Mouse (Mus musculus) T-cell, adult 2 months (primary cell): ENCODE measurements around the gene Gm17364.
"Not testable (repeated sequence)": the region's sequence is repeated elsewhere in the genome, so short reads cannot be mapped to it uniquely, and the experiment has no call there.

ENCODE experiments used
- DNase-seq: peaks from one replicate; pipeline ENCODE4 v3.0.0; 2022; ENCODE audit warnings: low spot score

The Gm17364 gene

DNA sequence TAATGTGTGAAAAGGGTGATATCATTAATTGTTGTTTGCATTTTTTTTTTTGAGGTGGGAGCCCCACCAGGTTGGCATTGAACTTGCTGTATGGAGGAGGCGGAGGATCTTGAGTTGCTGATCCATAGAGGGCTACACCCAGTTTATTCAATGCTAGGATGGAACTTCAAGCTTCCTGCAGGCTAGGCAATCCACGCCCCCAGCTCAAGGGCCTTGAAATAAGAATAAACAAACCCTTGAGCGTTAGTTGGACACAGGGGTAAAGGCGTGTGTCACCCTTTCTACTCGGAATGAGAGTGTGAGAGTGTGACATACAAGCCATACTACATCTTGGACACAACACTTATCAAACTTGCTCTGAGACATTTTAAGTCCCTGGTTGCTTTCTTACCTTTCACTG lies 22.1 kb downstream of the Gm17364 start:
- DNase-seq = no peak

DNA sequence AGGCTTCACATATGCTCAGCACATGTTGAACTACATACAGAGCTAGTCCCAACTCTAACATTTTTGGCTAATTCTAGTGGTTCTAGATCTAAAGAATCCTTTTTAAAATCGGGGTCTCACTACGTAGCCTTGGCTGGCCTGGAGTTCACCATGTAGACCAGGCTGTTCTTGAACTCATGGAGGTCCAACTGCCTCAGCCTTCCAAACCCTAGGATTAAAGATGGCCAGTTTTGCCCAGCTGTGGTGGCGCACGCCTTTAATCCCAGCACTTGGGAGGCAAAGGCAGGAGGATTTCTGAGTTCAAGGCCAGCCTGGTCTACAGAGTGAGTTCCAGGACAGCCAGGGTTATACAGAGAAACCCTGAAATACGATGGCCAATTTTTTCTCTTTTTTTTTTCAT lies 22.5 kb downstream of the Gm17364 start:
- not testable (repeated sequence) for DNase-seq

GRCm38 (mm10) chr13:41250318-41250981 lies 23.3 kb downstream of the Gm17364 start:
- peak; percentile 28 for DNase-seq

DNA sequence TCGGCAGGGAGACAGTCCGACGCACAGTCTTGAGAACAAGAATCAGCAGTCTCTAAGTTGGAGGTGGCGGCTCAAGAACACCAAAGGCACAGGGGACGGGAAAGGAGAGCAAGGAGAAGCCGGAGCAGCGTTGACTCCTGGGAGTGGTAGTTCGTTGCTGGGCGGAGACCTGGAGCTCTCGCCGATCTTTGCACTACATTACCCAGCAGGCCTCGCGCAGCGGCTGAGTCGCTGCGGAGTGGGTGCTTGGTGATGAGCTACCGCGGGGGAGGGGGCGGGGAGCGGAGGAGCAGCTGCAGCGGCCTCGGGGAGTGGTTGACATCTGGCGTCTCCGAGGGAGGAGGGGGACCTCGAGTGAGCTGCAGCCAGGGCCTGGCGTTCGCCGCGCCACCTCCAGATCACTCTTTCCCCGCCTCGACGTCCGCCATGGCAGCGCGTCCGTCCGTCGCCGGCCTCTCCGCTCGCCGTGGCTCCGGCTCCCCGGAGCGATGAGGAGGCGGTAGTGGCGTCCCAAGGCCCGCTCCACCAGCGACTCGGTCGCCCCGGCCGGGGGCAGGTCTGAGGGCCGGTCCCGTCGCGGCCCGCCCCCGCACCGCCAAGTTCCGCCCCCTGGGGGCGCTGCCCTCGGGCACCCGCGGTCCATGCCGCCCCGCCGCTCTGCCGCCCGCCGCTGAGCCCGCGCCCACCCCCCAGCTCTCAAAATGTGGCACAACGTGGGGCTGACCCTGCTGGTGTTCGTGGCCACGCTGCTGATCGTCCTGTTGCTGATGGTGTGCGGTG lies 24.0 kb downstream of the Gm17364 start, which contains the start of gene Smim13:
Smim13 (plus strand) TSS at position 307 of the 780 bp plus-strand sequence.
- peak; percentile 94 for DNase-seq

GRCm38 (mm10) chr13:41248751-41249520 lies 24.8 kb downstream of the Gm17364 start:
- DNase-seq = peak; percentile 51

- DNase-seq = no peak
These were observed 29.4 kb downstream of the Gm17364 start for GRCm38 (mm10) chr13:41244306-41244830.

DNA sequence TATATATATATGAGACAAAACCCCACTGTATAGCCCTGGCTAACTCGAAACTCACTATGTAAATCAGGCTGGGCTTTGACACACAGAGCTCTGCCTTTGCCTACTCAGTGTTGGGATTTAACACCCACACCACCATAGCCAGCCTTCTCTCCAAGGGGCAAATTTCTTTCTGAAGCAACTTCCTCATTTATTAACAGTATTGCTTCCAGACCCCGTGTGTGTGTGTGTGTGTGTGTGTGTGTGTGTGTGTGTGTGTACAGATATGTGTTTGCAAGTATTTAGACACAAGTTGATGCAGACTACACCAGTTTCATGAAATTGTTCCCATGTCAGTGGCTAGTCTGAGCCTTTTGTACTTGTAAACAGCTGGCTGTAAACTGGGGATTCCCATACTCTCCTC lies 32.2 kb downstream of the Gm17364 start:
- no peak for DNase-seq

DNA sequence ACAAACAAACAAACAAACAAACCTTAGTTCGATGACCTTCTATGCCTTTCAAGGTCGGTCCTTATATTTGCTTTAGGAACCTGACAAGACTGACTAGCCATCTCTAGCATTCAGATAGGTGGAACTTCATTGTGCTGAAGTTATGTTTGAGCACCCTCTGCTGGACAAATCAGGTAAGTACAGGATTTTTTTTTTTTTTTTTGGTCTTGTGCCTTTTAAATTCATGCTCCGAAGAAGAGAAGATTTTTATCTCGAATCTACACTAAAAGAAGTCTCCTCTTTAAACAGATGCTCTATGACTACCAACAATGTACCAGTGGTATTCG lies 35.0 kb downstream of the Gm17364 start:
- DNase-seq = peak; percentile 18

DNA sequence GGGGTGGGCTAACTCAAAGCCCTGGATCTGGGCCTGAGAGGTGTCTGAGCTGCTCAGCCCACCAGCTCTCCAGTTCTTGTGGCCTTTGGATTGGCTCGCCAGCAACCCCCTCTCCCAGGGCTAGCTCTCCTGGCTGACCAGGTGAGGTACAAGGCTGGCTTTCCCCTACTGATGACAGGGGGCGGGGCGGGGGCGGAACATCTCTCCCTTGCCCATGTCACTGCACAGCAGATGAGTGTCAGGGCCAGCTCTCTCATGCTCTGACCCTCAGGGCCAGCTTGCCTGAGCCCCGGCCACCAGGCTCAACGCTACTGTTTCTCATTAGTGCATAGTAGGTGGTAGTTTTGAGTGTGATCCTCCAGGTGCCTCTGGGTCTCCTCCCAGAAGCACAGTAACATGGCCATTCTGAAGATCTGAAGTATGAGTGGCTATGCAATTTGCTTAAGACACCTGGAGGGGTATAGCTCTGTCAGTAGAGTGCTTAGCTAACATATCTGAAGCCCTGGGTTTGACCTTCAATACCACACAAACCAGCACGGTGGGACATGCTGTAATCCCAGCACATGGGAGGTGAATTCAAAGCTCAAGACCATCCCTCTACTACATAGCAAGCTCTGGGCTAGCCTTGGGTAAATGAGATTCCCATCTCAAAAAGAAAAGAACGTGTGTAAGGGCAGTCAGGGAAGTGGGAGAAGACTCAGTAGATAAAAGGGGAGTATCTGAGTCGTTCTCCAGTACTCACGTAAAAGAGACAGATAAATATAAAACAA lies 35.6 kb downstream of the Gm17364 start:
- DNase-seq = no peak

DNA sequence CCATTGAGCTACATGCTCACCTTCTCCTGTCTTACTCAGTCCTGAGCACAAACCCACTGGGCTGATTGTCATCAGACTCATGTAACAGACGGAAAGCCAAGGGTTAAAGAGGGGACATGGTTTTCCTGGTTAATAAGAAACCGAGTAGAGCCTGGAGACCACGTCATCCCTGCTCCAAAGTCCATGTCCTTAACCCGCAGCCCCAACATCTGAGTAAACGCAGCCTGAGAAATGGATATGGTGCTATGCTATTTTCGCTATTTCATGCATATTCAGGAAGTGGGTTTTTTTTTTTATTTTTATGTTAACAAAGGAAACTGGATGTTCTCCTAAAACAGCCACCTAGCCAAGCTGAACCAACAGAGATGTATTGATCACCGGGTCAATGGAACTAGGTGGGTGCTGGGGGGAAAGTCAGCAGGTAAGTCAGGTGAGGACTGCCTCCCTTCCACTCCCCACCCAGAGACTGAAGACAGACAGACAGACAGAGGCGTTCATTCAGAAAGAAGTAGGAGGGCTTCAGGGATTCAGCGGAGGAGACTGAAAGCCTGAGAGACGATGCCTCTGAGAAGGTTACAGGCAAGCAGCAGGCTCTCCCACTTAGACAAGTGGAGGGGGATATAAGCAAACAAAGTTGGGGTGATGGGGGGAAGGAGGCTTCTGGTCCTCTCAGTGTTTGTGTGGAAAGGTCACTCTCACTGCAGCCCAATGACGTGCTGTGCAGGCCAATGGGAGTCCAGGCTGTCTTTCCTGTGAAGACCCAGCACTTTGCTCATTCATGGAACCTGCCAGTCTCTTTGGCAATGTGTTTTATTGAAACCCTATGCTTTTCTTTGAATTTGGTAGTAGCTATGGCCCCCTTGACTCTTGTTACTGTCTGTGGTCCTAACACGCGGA lies 37.7 kb downstream of the Gm17364 start:
- DNase-seq = no peak

- no peak for DNase-seq
These were observed 38.6 kb downstream of the Gm17364 start for GRCm38 (mm10) chr13:41235181-41235580.

GRCm38 (mm10) chr13:41233241-41233640 lies 40.5 kb downstream of the Gm17364 start:
- no peak for DNase-seq

- no peak for DNase-seq
These were observed 41.6 kb downstream of the Gm17364 start for GRCm38 (mm10) chr13:41232209-41232608.

DNA sequence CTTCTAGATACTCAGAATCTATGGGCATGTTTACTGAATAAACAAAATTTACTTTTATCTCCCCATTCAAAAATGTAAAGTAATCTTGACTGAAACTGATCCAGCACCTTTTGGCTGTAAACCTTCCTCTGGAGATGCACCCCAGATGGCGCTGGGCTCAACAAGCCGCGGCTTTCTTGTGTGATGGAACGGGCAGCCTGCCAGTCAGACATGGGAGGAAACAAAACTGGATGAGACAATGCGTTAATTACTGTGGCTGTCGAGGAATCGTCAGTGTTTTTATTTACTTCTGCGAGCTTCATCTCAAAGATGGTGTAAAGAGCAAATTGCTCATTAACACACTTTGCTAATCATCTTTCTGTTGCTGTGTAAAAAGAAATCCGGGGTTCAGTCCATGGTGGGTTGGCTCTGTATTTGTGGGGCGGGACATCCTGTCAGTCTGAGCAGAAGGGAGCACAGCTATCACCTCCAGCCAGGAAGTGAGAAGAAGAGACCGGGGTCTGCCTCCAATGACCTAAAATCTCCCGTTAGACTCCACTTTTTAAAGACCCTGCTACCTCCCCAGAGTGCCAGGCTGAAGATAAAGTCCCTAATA lies 42.3 kb downstream of the Gm17364 start:
- DNase-seq = no peak

- DNase-seq = no peak
These were observed 43.5 kb downstream of the Gm17364 start for GRCm38 (mm10) chr13:41230256-41230655.

DNA sequence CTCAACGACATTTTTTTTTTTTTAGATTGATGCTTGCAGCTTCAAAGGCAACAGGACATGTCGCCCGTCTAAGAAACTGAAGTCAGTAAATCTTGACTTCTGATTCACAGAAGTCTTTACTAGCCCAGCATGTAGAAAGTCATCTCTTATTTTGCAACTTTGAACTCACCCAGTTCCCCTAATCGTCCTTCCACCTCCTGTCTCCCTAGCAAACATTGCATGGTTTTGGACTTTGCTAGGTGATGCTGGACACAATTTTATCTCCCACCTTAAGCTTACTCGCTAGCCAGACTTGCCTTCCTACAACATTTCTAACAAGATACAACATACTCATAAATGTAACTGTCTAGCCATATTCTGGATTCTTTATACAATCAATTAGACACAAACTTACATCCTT lies 45.7 kb downstream of the Gm17364 start:
- DNase-seq = no peak

DNA sequence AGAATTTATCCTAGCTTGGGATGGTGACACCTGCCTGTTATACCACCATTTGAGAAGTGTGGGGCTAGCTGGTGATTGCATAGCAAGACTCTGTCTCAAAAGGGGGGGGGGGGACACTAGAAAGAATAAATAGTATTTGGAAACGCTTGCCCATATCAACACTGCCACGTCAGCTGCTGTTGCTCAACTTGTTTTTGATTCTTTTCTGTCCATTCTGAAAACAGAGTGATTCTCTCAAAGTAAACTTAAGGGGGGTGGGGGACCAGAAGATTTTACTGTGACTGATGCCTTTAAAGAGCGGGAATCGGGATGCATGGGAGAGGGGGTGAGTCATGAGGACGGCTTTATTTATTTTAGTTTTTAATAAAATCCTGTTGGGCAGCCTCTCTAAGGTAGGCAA lies 47.3 kb downstream of the Gm17364 start:
- no peak for DNase-seq
